Mouse (Mus musculus) left cerebral cortex, adult 8-10 months (tissue): ENCODE data around the gene Rnf182. TPM values are rescaled to one million over a fixed set of nuclear protein-coding genes. Genes with fewer than 3 reads are reported as not detected.

ENCODE experiments used
- DNase-seq, 2 experiments: peaks; one replicate each; pipeline ENCODE4 v3.0.0; 2022; ENCODE audit warnings: low spot score in 2 of 2
- total RNA-seq, 4 experiments: library from RNA; stranded (reverse); gene quantifications; 2 replicates each; pipeline ENCODE4 v1.2.4; 2022

Rnf182 gene
- total RNA-seq, 4 experiments from 2014 or later, result 6.6 to 7.9 (median 7.1) TPM

GRCm38 (mm10) chr13:43696011-43696410 lies 80.5 kb downstream of the Rnf182 start:
- DNase-seq, result no peak

GRCm38 (mm10) chr13:43698506-43698905 lies 83.0 kb downstream of the Rnf182 start:
- no peak for DNase-seq

- DNase-seq, result no peak
Measured at GRCm38 (mm10) chr13:43703471-43703870, 88.0 kb downstream of the Rnf182 start.

GRCm38 (mm10) chr13:43704533-43705116 lies 89.1 kb downstream of the Rnf182 start:
- DNase-seq, result no peak

GRCm38 (mm10) chr13:43706387-43706786 lies 90.9 kb downstream of the Rnf182 start:
- DNase-seq, result peak in 1 of 2 experiments; percentile 34

GRCm38 (mm10) chr13:43709529-43709928 lies 94.0 kb downstream of the Rnf182 start:
- DNase-seq, result no peak

- DNase-seq, result peak in 1 of 2 experiments; percentile 55
Measured at GRCm38 (mm10) chr13:43711708-43712314, 96.3 kb downstream of the Rnf182 start.

GRCm38 (mm10) chr13:43714741-43715140 lies 99.2 kb downstream of the Rnf182 start:
- peak in 1 of 2 experiments; percentile 66 for DNase-seq

GRCm38 (mm10) chr13:43715466-43715865 lies 100.0 kb downstream of the Rnf182 start:
- no peak for DNase-seq

- DNase-seq, result no peak
Measured at GRCm38 (mm10) chr13:43716514-43717036, 101.1 kb downstream of the Rnf182 start.

GRCm38 (mm10) chr13:43718173-43718572 lies 102.7 kb downstream of the Rnf182 start:
- DNase-seq, result no peak

GRCm38 (mm10) chr13:43720496-43720895 lies 105.0 kb downstream of the Rnf182 start:
- DNase-seq, result no peak

Other genes starting within 250 kb of the Rnf182 start
- gene Nol7, start 217.3 kb upstream of the Rnf182 start, total RNA-seq, result 10 to 100 TPM; 66.6 to 74.0 (median 69.4) TPM
- gene Ranbp9, start 134.4 kb upstream of the Rnf182 start, total RNA-seq, result 100 to 1,000 TPM in 2 of 4 experiments, 10 to 100 TPM in 2; 89.3 to 109 (median 100) TPM
- 10 to 100 TPM; 16.3 to 19.9 (median 19.1) TPM for gene Mcur1, start 55.5 kb upstream of the Rnf182 start, total RNA-seq
- gene Cd83, start 169.1 kb downstream of the Rnf182 start, total RNA-seq, result 10 to 100 TPM; 11.8 to 14.6 (median 13.2) TPM